Mouse (Mus musculus) ES-Bruce4 (cell line): ENCODE measurements at regions not wholly inside any gene's neighbourhood (a gene's known extent, or its start where the extent isn't known, plus 50 kb on each side); places are given as distances from the start of the nearest gene placed in this dataset.

ENCODE experiments used
- H3K27ac ChIP-seq: 2 replicates; pipeline ENCODE4 v1.5.1; 2012; ENCODE audit warnings: low read length, inconsistent platforms; ENCODE audit not compliant: insufficient read depth
- H3K27me3 ChIP-seq: 2 replicates; pipeline ENCODE4 v1.6.1; 2012; ENCODE audit warnings: mild to moderate bottlenecking, low read length, inconsistent platforms; ENCODE audit not compliant: control insufficient read depth, poor library complexity, insufficient read depth, severe bottlenecking
- H3K36me3 ChIP-seq: 2 replicates; pipeline ENCODE4 v1.6.1; 2012; ENCODE audit warnings: inconsistent platforms, mild to moderate bottlenecking, low read length, moderate library complexity; ENCODE audit not compliant: control insufficient read depth, poor library complexity, insufficient read depth, severe bottlenecking
- H3K4me1 ChIP-seq: one replicate; pipeline ENCODE4 v1.8.1; 2011; ENCODE audit warnings: low read length; ENCODE audit not compliant: control insufficient read depth, insufficient read depth
- H3K4me3 ChIP-seq: 2 replicates; pipeline ENCODE4 v1.5.1; 2011; ENCODE audit warnings: low read depth, mild to moderate bottlenecking, low read length
- H3K9ac ChIP-seq: 2 replicates; pipeline ENCODE4 v1.6.1; 2012; ENCODE audit warnings: low read depth, mild to moderate bottlenecking, inconsistent platforms; ENCODE audit not compliant: poor library complexity, severe bottlenecking
- H3K9me3 ChIP-seq: replicated peaks from 2 replicates; pipeline ENCODE4 v1.6.1; 2012; ENCODE audit warnings: mild to moderate bottlenecking, low read length, inconsistent platforms; ENCODE audit not compliant: control insufficient read depth, poor library complexity, insufficient read depth, severe bottlenecking
- CTCF ChIP-seq: IDR thresholded peaks from one replicate; pipeline ENCODE4 v1.8.1; 2011; ENCODE audit warnings: low read depth, low read length
- EP300 ChIP-seq: IDR thresholded peaks from 2 replicates; pipeline ENCODE4 v1.6.1; 2011; ENCODE audit warnings: low read depth, low read length; ENCODE audit not compliant: insufficient read depth
- POLR2A ChIP-seq: IDR thresholded peaks from one replicate; pipeline ENCODE4 v1.8.1; 2011; ENCODE audit warnings: low read length; ENCODE audit not compliant: insufficient read depth

GRCm38 (mm10) chr1:189079451-189080410 is 72.1 kb upstream of the Kctd3 start:
- Histone ChIP-seq H3K27ac (no peak overlapping the region), H3K4me3 (no peak overlapping the region), H3K36me3 (no peaks in the 10 kb centered on the region), H3K4me1 (no peaks in the 10 kb centered on the region), H3K9me3 (no peaks in the 10 kb centered on the region), H3K9ac (no peak overlapping the region), H3K27me3 (no peaks in the 10 kb centered on the region)
- TF ChIP-seq POLR2A (no peak), CTCF (no peak)

- H3K27ac ChIP-seq: no peak overlapping the region
- TF ChIP-seq CTCF (no peak), POLR2A (no peak), EP300 (no peak)
- no peak overlapping the region for H3K9ac ChIP-seq
- H3K4me3 ChIP-seq: no peak overlapping the region
- no peaks in the 10 kb centered on the region for H3K27me3 ChIP-seq
- no peaks in the 10 kb centered on the region for H3K36me3 ChIP-seq
- no peaks in the 10 kb centered on the region for H3K9me3 ChIP-seq
- no peaks in the 10 kb centered on the region for H3K4me1 ChIP-seq
Observed at GRCm38 (mm10) chr1:189077861-189078260, 70.2 kb upstream of the Kctd3 start.

- TF ChIP-seq EP300: no peak
- no peak for TF ChIP-seq POLR2A
- no peak for TF ChIP-seq CTCF
- Histone ChIP-seq H3K4me3 (no peak overlapping the region), H3K9ac (no peak overlapping the region), H3K27me3 (no peaks in the 10 kb centered on the region), H3K27ac (no peak overlapping the region), H3K4me1 (no peaks in the 10 kb centered on the region), H3K36me3 (no peaks in the 10 kb centered on the region), H3K9me3 (no peaks in the 10 kb centered on the region)
Observed at GRCm38 (mm10) chr1:189076276-189076675, 68.6 kb upstream of the Kctd3 start.

- no peaks in the 10 kb centered on the region for H3K4me1 ChIP-seq
- no peaks in the 10 kb centered on the region for H3K36me3 ChIP-seq
- no peak overlapping the region for H3K9ac ChIP-seq
- no peak overlapping the region for H3K27ac ChIP-seq
- TF ChIP-seq EP300 (no peak), POLR2A (no peak), CTCF (no peak)
- no peaks in the 10 kb centered on the region for H3K27me3 ChIP-seq
- H3K9me3 ChIP-seq: no peaks in the 10 kb centered on the region
- no peak overlapping the region for H3K4me3 ChIP-seq
Observed at GRCm38 (mm10) chr1:189075671-189076070, 68.0 kb upstream of the Kctd3 start.

DNA sequence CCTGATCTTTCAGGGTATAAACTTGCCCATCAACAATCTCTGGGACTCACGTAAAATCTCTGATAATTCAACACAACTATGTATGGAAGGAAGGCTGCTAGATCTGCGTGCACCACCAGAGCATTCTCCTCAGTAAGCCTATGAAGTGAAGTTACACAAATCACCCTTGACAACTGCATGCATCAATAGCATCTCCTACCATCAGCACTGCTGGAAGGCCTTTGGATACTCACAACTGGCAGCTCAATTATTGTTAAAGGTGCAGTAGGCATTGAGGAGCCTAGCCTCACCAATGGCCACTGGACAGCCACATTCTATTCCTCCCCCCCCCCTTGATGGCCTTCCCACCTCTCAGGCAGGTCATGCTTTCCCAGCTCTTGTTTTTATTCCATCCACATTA is 64.9 kb upstream of the Kctd3 start:
- H3K4me1 ChIP-seq: no peaks in the 10 kb centered on the region
- H3K27me3 ChIP-seq: no peaks in the 10 kb centered on the region
- TF ChIP-seq EP300 (no peak), POLR2A (no peak), CTCF (no peak)
- H3K36me3 ChIP-seq: no peaks in the 10 kb centered on the region
- no peaks in the 10 kb centered on the region for H3K9me3 ChIP-seq
- H3K4me3 ChIP-seq: no peak overlapping the region
- H3K27ac ChIP-seq: no peak overlapping the region
- no peak overlapping the region for H3K9ac ChIP-seq

- no peaks in the 10 kb centered on the region for H3K27me3 ChIP-seq
- H3K4me1 ChIP-seq: no peaks in the 10 kb centered on the region
- H3K36me3 ChIP-seq: no peaks in the 10 kb centered on the region
- no peaks in the 10 kb centered on the region for H3K9me3 ChIP-seq
- no peak overlapping the region for H3K27ac ChIP-seq
- no peak overlapping the region for H3K4me3 ChIP-seq
- no peak overlapping the region for H3K9ac ChIP-seq
- TF ChIP-seq POLR2A (no peak), EP300 (no peak), CTCF (no peak)
Observed at GRCm38 (mm10) chr1:189068204-189068603, 60.6 kb upstream of the Kctd3 start.
